Mouse (Mus musculus) adrenal gland, adult 18-20 months (tissue): Measurements from ENCODE around the gene Naa35. TPM values are rescaled to one million over a fixed set of nuclear protein-coding genes. Genes with fewer than 3 reads are reported as not detected.

Source experiments
- DNase-seq, 2 experiments: peaks; one replicate each; pipeline ENCODE4 v3.0.0; 2021 to 2022; ENCODE audit warnings: low spot score in 2 of 2
- total RNA-seq, 2 experiments: library from RNA; stranded (reverse); gene quantifications; 1 replicate in 1 of 2; 2 replicates in 1 of 2; pipeline ENCODE4 v1.2.3; 2021

Gene Naa35
- total RNA-seq, 2 experiments from 2014 or later = 68.8 to 70.2 TPM

DNA sequence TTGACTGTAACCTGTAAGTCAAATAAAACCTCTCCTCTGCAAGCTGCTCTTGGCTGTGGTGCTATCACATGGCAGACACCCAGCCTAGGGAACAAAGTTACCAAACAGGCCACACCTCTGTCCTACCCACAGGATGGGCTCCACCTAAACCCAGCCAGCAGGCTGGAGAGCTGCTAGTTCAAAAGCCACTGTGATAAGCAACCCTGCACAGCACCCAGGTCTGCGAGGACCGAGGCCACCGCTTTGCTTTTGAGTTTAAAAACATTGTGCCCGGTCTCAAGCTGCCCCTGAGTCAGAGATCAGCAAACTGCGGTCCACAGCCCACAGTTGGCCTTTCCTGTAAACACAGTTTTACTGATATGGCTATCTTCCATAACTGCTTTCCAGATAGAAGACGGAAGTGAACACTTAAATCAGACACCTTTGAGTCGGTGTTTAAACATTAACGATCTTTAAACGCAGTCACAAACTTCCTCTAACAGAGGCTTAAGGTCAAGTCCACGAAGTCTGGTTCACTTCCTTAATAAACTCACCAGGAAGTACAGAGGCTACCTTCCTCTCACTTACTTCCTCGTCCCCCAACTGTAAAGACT, 83.5 kb downstream of the Naa35 start:
- DNase-seq = no peak

DNA sequence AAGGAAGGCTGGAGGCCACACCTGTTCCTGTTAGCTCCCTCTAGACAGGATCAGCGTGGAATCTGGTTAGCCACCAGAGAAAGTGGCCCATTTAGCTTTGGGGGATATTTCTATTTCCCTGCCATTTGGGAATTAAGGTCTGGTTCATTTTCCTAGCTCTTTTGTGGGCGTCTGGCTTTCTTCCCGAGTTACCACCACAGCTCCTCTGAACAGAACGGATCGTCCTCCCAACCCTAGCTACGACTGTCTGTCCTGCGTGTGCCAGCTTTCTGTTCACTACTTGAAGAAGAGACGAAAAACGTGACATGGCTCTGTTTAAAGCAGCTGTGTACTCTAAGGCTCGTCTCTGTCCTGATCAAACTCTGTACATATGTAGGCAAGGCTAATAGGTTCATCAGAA, 84.9 kb downstream of the Naa35 start:
- no peak for DNase-seq

- no peak for DNase-seq
Measured at GRCm38 (mm10) chr13:59671521-59671920, 86.5 kb downstream of the Naa35 start.

DNA sequence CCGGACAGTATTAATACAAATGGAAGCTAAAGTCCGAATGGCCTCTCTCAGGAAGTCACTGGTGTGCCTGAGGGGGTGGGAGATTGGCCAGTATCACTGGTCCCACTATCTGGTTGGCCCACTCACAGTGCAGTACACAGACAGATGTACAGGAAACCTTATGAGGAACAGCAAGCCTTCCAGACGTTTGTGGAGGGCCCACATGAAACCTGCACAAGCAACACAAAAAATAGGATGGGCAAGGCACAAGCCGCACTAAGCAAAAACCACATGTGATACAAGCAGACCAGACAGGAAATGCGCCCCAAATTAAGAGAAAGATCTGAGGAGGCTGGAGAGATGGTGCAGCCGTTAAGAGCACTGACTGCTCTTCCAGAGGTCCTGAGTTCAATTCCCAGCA, 87.2 kb downstream of the Naa35 start:
- no peak for DNase-seq

GRCm38 (mm10) chr13:59673597-59673996, 88.5 kb downstream of the Naa35 start:
- no peak for DNase-seq

- DNase-seq = no peak
Measured at GRCm38 (mm10) chr13:59674215-59674614, 89.2 kb downstream of the Naa35 start.

- DNase-seq = peak in 1 of 2 experiments; percentile 5
Measured at GRCm38 (mm10) chr13:59674761-59675150, 89.7 kb downstream of the Naa35 start.

GRCm38 (mm10) chr13:59675151-59676011, 90.3 kb downstream of the Naa35 start, which contains the start of gene Golm1:
Gene Golm1, minus strand, starts transcription at chr13:59675811.
- DNase-seq = peak; percentile 50 to 67

GRCm38 (mm10) chr13:59676316-59677229, 91.5 kb downstream of the Naa35 start:
- DNase-seq = no peak

DNA sequence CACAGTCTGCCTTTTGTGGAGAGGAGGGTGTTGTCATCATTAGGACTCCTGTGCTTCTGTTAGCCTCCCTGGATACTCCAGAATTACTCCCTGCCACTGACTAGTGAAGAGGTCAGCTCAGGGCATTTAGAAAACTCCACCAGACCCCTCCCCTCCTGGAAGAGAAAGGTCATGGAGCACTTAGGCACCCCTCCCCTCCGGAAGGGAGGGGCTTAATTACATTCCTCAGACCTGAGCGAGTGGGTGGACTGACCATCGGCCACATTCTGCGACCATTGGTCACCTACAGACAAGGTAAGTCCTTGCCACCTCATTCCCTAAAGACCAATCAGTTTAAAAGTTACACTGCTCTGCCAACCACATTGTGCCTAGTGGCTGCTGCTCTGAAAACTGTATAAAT, 94.2 kb downstream of the Naa35 start:
- no peak for DNase-seq

DNA sequence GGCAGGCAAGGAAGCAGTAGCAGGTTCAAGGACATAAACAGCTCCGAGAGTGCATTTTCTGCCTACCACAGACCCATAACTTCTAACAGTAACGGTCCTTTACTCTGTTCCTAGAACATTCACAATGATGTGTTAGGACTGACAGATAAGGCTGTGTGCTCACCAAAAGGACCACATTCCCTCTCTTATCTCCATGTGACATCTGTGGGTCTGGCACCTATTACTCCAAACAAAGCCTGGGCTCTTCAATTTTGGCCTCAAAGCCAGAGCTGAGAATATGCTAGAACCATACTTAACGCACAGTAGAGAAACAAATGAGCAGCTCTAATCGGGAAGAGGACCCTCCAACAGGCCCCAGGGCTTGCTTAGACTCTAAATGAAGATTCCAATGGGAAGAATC, 94.8 kb downstream of the Naa35 start:
- DNase-seq = no peak

DNA sequence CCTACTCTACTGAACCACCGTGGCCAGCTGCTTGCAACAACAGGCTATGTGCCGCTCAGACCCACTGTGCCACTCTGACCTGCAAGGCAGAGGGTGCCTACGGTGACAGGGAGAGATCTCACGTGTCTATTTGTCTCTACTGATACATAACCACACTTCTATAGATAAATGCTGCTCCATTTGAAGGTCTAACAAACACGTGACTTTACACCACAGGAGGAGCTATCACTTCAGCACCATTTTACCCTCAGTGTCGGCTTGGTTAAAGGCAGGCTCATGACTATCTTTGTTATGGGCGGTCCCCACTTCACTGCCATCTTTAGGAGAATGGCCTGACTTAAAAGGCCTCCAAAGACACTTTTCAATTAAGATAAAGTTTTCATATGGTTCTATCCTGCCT, 97.6 kb downstream of the Naa35 start:
- no peak for DNase-seq

DNA sequence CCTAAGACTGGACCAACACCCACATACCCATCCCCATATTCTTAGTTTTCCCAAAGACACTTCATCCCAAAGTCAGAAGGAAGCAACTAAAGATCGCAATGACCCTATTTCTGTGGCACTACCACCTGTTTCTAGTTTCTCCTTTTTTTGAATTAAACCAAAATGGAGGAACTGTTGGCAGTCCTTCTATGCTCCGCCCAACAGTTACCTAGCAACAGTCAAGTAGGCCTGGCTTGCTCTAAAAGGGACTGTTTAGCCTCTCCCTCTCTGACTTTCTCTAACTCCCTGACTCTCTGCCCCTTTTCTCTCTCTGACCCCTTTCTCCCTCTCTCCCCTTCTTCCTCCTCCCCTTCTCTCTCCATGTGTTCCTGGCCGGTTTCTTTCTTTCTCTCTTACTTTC, 100.2 kb downstream of the Naa35 start:
- no peak for DNase-seq

Other genes starting within 250 kb of the Naa35 start
- 10 to 100 TPM; 35.6 to 46.0 TPM for gene Agtpbp1, start within 50 bp of the Naa35 start, total RNA-seq
- 1 to 10 TPM; 4.9 to 8.2 TPM for gene Golm1, start 90.6 kb downstream of the Naa35 start, total RNA-seq
- not detected for gene 4921517D22Rik, start 108.8 kb downstream of the Naa35 start, total RNA-seq
- not detected for gene Spata31d1a, start 125.1 kb downstream of the Naa35 start, total RNA-seq
- gene Spata31d1b, start 127.0 kb downstream of the Naa35 start, total RNA-seq = not detected
- not detected for gene Spata31d1d, start 146.5 kb downstream of the Naa35 start, total RNA-seq
- gene 1700014D04Rik, start 161.5 kb downstream of the Naa35 start, total RNA-seq = not detected
- gene Isca1, start 184.6 kb downstream of the Naa35 start, total RNA-seq = 100 to 1,000 TPM; 105 to 135 TPM
- gene Gm49354, start 197.0 kb downstream of the Naa35 start, total RNA-seq = not detected
- gene Tut7, start 237.9 kb downstream of the Naa35 start, total RNA-seq = 10 to 100 TPM; 63.0 to 64.1 TPM